Mouse (Mus musculus): ENCODE results near the gene Recql. TPM values are rescaled to one million over a fixed set of nuclear protein-coding genes. Genes with fewer than 3 reads are reported as not detected.

Gene Recql
- total and polyA plus RNA-seq, 2 experiments from 2014 or later = 12.8 to 18.7 TPM

- no peak for DNase-seq (ENCODE audit: low spot score)
- Histone ChIP-seq H3K9me3 (ENCODE audit: low read length) (no peaks in the 10 kb centered on the region), H3K27ac (ENCODE audit: low read depth, low read length) (no peak overlapping the region), H3K9ac (replicated peaks; ENCODE audit: low read length, poor library complexity, severe bottlenecking) (no peak overlapping the region), H3K36me3 (ENCODE audit: insufficient read depth, low read length) (no peaks in the 10 kb centered on the region), H3K27me3 (ENCODE audit: insufficient read depth, low read length) (no peaks in the 10 kb centered on the region), H3K4me3 (ENCODE audit: low read depth, low read length) (no peak overlapping the region), H3K4me2 (ENCODE audit: low read depth, low read length, poor library complexity, severe bottlenecking) (no peak overlapping the region), H3K4me1 (ENCODE audit: insufficient read depth, low read length) (no peaks in the 10 kb centered on the region)
- ATAC-seq (ENCODE audit: low FRiP score) = no peak
- no peak for TF ChIP-seq CTCF (IDR thresholded peaks at IDR 0.05)
Measured at GRCm38 (mm10) chr6:142317106-142317505, 69.8 kb downstream of the Recql start.

- DNase-seq (ENCODE audit: low spot score) = no peak
- Histone ChIP-seq H3K9ac (replicated peaks; ENCODE audit: low read length, poor library complexity, severe bottlenecking) (no peak overlapping the region), H3K27me3 (ENCODE audit: insufficient read depth, low read length) (no peaks in the 10 kb centered on the region), H3K4me3 (ENCODE audit: low read depth, low read length) (no peak overlapping the region), H3K4me2 (ENCODE audit: low read depth, low read length, poor library complexity, severe bottlenecking) (no peak overlapping the region), H3K4me1 (ENCODE audit: insufficient read depth, low read length) (no peaks in the 10 kb centered on the region), H3K27ac (ENCODE audit: low read depth, low read length) (no peak overlapping the region), H3K36me3 (ENCODE audit: insufficient read depth, low read length) (no peaks in the 10 kb centered on the region), H3K9me3 (ENCODE audit: low read length) (no peaks in the 10 kb centered on the region)
- TF ChIP-seq CTCF (IDR thresholded peaks at IDR 0.05) = no peak
- ATAC-seq (ENCODE audit: low FRiP score) = no peak
- 85% methylated on average over 5 of the region's 5 CpGs for WGBS
Measured at GRCm38 (mm10) chr6:142314285-142314684, 72.6 kb downstream of the Recql start.

GRCm38 (mm10) chr6:142305076-142305475, 81.8 kb downstream of the Recql start:
- no peaks in the 10 kb centered on the region for H3K36me3 ChIP-seq (ENCODE audit: insufficient read depth, low read length)
- no peak overlapping the region for H3K4me2 ChIP-seq (ENCODE audit: low read depth, low read length, poor library complexity, severe bottlenecking)
- H3K4me3 ChIP-seq (ENCODE audit: low read depth, low read length) = no peak overlapping the region
- no peaks in the 10 kb centered on the region for H3K27me3 ChIP-seq (ENCODE audit: insufficient read depth, low read length)
- ATAC-seq (ENCODE audit: low FRiP score) = no peak
- no peak for DNase-seq (ENCODE audit: low spot score)
- no peak overlapping the region for H3K27ac ChIP-seq (ENCODE audit: low read depth, low read length)
- H3K9me3 ChIP-seq (ENCODE audit: low read length) = no peaks in the 10 kb centered on the region
- TF ChIP-seq CTCF (IDR thresholded peaks at IDR 0.05) = no peak
- no peaks in the 10 kb centered on the region for H3K4me1 ChIP-seq (ENCODE audit: insufficient read depth, low read length)
- H3K9ac ChIP-seq (replicated peaks; ENCODE audit: low read length, poor library complexity, severe bottlenecking) = no peak overlapping the region

Other genes starting within 250 kb of the Recql start
- not detected in 2 replicates for gene Slco1a6, start 178.6 kb downstream of the Recql start, total RNA-seq (2014; rRNA removed)
- gene Slco1a6, start 178.6 kb downstream of the Recql start, polyA plus RNA-seq (2015; fragmentation: Nextera tagmentation; extraction: Ambion mirVana) = 0.43 TPM in 1 of 2 replicates, not detected in the other
- not detected in 2 replicates for gene Iapp, start 88.7 kb downstream of the Recql start, total RNA-seq (2014; rRNA removed)
- 0.31 TPM in 1 of 2 replicates, not detected in the other for gene Iapp, start 88.7 kb downstream of the Recql start, polyA plus RNA-seq (2015; fragmentation: Nextera tagmentation; extraction: Ambion mirVana)
- gene Slco1a5, start 64.1 kb downstream of the Recql start, total RNA-seq (2014; rRNA removed) = 0.05 and 0.66 TPM in 2 replicates
- 0.51 and 0.60 TPM in 2 replicates for gene Slco1a5, start 64.1 kb downstream of the Recql start, polyA plus RNA-seq (2015; fragmentation: Nextera tagmentation; extraction: Ambion mirVana)
- 13.5 and 17.7 TPM in 2 replicates for gene Pyroxd1, start 41.4 kb downstream of the Recql start, total RNA-seq (2014; rRNA removed)
- gene Pyroxd1, start 41.4 kb downstream of the Recql start, polyA plus RNA-seq (2015; fragmentation: Nextera tagmentation; extraction: Ambion mirVana) = 18.2 and 20.3 TPM in 2 replicates
- 46.3 and 52.9 TPM in 2 replicates for gene Golt1b, start 134 bp upstream of the Recql start, total RNA-seq (2014; rRNA removed)
- gene Golt1b, start 134 bp upstream of the Recql start, polyA plus RNA-seq (2015; fragmentation: Nextera tagmentation; extraction: Ambion mirVana) = 72.7 and 74.6 TPM in 2 replicates
- gene Spx, start 26.4 kb upstream of the Recql start, total RNA-seq (2014; rRNA removed) = 2.2 and 7.0 TPM in 2 replicates
- 5.5 and 7.7 TPM in 2 replicates for gene Spx, start 26.4 kb upstream of the Recql start, polyA plus RNA-seq (2015; fragmentation: Nextera tagmentation; extraction: Ambion mirVana)
- gene Gys2, start 86.0 kb upstream of the Recql start, total RNA-seq (2014; rRNA removed) = 0.24 TPM in 1 of 2 replicates, not detected in the other
- 0.06 and 0.25 TPM in 2 replicates for gene Gys2, start 86.0 kb upstream of the Recql start, polyA plus RNA-seq (2015; fragmentation: Nextera tagmentation; extraction: Ambion mirVana)
- gene Ldhb, start 120.9 kb upstream of the Recql start, total RNA-seq (2014; rRNA removed) = 208 and 216 TPM in 2 replicates
- gene Ldhb, start 120.9 kb upstream of the Recql start, polyA plus RNA-seq (2015; fragmentation: Nextera tagmentation; extraction: Ambion mirVana) = 498 and 544 TPM in 2 replicates
- 7.6 and 10.5 TPM in 2 replicates for gene Kcnj8, start 184.5 kb upstream of the Recql start, total RNA-seq (2014; rRNA removed)
- 7.3 and 8.5 TPM in 2 replicates for gene Kcnj8, start 184.5 kb upstream of the Recql start, polyA plus RNA-seq (2015; fragmentation: Nextera tagmentation; extraction: Ambion mirVana)